Mouse (Mus musculus): ENCODE measurements around the gene Stum. TPM values are rescaled to one million over a fixed set of nuclear protein-coding genes. Genes with fewer than 3 reads are reported as not detected.

Stum gene
- total and polyA plus RNA-seq, 3 experiments: 0.42 to 0.61 (median 0.51) TPM

DNA sequence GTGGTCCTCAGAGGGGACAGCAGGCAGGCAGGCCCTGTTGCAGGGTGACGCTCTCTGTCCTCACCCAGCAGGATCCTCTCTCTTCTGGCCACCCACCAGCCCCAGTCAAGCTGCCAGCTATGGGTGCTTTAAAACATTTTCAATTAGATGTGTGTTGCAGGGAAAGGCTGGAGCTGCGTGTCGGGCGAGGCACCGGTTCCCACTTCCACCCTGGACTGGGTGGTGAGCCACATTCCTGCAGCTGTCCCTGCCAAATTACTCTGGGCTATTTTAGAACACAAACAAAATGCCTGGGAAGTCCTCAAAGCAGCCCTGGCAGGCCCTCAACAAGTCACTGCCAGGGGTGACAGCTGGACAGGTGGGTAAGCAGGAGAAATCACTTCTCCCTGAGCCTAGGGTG lies 20.9 kb downstream of the Stum start:
- TF ChIP-seq JUND (conservative IDR thresholded peaks at IDR 0.05; ENCODE audit: low read depth, low read length) (no peak), BHLHE40 (IDR thresholded peaks at IDR 0.05; ENCODE audit: low read depth, low read length) (no peak), POLR2A (IDR thresholded peaks at IDR 0.05; ENCODE audit: low read depth, low read length) (no peak), CHD2 (IDR thresholded peaks at IDR 0.05; ENCODE audit: low read length) (no peak), NELFE (IDR thresholded peaks at IDR 0.05; ENCODE audit: low read depth, low read length) (no peak)
- no peak overlapping the region for H3K4me3 ChIP-seq (replicated peaks in 1 of 3; ENCODE audit: low read depth in 2 of 3, low read length in 2 of 3, poor library complexity in 1 of 3)
- in situ Hi-C loops (cut with MboI; ENCODE audit: low pct_ligation_motif_present, low pct_unique_long_range_greater_than_20kb, low sequenced_read_pairs): no loop called here

GRCm38 (mm10) chr1:180460721-180461120 lies 22.6 kb downstream of the Stum start:
- peaks cover 6 to 23% of the 10 kb centered on the region in 2 experiments for H3K4me1 ChIP-seq (ENCODE audit: control insufficient read depth in 1 of 2, insufficient read depth in 2 of 2)
- H3K9ac ChIP-seq (ENCODE audit: insufficient read depth, low read depth): no peak overlapping the region
- H3K4me3 ChIP-seq (replicated peaks in 1 of 3; ENCODE audit: low read depth in 2 of 3, low read length in 2 of 3, poor library complexity in 1 of 3): no peak overlapping the region
- dilution Hi-C loops (cut with MboI; ENCODE audit: extremely low pct_ligation_motif_present, extremely low pct_unique_long_range_greater_than_20kb, low sequenced_read_pairs) (no loop called here), in situ Hi-C loops (cut with MboI; ENCODE audit: low pct_ligation_motif_present, low pct_unique_long_range_greater_than_20kb, low sequenced_read_pairs) (no loop called here)
- TF ChIP-seq RAD21 (IDR thresholded peaks at IDR 0.05; ENCODE audit: low read depth, low read length) (no peak), UBTF (IDR thresholded peaks at IDR 0.05; ENCODE audit: low read depth, low read length) (no peak), CHD1 (IDR thresholded peaks at IDR 0.05; ENCODE audit: low read depth, low read length) (no peak), POLR2A (IDR thresholded peaks at IDR 0.05; ENCODE audit: low read depth, low read length) (no peak), GABPA (IDR thresholded peaks at IDR 0.05; ENCODE audit: insufficient replicate concordance, low read depth, low read length) (no peak)
- H3K27me3 ChIP-seq (replicated peaks): no peaks in the 10 kb centered on the region
- DNase-seq (ENCODE audit: extremely low read depth): no peak
- H3K36me3 ChIP-seq (replicated peaks in 1 of 2; ENCODE audit: control insufficient read depth in 1 of 2, insufficient read depth in 1 of 2, low read length in 1 of 2): no peaks in the 10 kb centered on the region
- no peaks in the 10 kb centered on the region for H3K79me2 ChIP-seq (replicated peaks; ENCODE audit: control insufficient read depth, extremely low read depth, insufficient read depth, poor library complexity, severe bottlenecking)
- H3K9me3 ChIP-seq (replicated peaks; ENCODE audit: low read length): no peaks in the 10 kb centered on the region
- H3K4me2 ChIP-seq (ENCODE audit: insufficient read depth, low read depth, poor library complexity, severe bottlenecking): no peak overlapping the region
- no peak overlapping the region for H3K27ac ChIP-seq (ENCODE audit: insufficient read depth, low read depth)

More for the DNA sequence above, 20.9 kb downstream of the Stum start:
- no peak overlapping the region for H3K4me2 ChIP-seq (ENCODE audit: insufficient read depth, low read depth, poor library complexity, severe bottlenecking)
- H3K9ac ChIP-seq (ENCODE audit: insufficient read depth, low read depth): no peak overlapping the region
- no peaks in the 10 kb centered on the region for H3K36me3 ChIP-seq (replicated peaks in 1 of 2; ENCODE audit: control insufficient read depth in 1 of 2, insufficient read depth in 1 of 2, low read length in 1 of 2)
- H3K27me3 ChIP-seq (replicated peaks): no peaks in the 10 kb centered on the region
- H3K9me3 ChIP-seq (replicated peaks; ENCODE audit: low read length): no peaks in the 10 kb centered on the region
- H3K4me1 ChIP-seq (ENCODE audit: control insufficient read depth in 1 of 2, insufficient read depth in 2 of 2): peaks cover 3 to 25% of the 10 kb centered on the region in 2 experiments
- no peak overlapping the region for H3K27ac ChIP-seq (ENCODE audit: insufficient read depth, low read depth)
- H3K79me2 ChIP-seq (replicated peaks; ENCODE audit: control insufficient read depth, extremely low read depth, insufficient read depth, poor library complexity, severe bottlenecking): no peaks in the 10 kb centered on the region
- dilution Hi-C loops (cut with MboI; ENCODE audit: extremely low pct_ligation_motif_present, extremely low pct_unique_long_range_greater_than_20kb, low sequenced_read_pairs): no loop called here
- DNase-seq (ENCODE audit: extremely low read depth): no peak

- Histone ChIP-seq H3K4me2 (ENCODE audit: insufficient read depth, low read depth, poor library complexity, severe bottlenecking) (no peak overlapping the region), H3K4me1 (ENCODE audit: control insufficient read depth in 1 of 2, insufficient read depth in 2 of 2) (peaks cover 6 to 16% of the 10 kb centered on the region in 2 experiments), H3K4me3 (replicated peaks in 1 of 3; ENCODE audit: low read depth in 2 of 3, low read length in 2 of 3, poor library complexity in 1 of 3) (no peak overlapping the region), H3K9ac (ENCODE audit: insufficient read depth, low read depth) (no peak overlapping the region), H3K27me3 (replicated peaks) (no peaks in the 10 kb centered on the region), H3K36me3 (replicated peaks in 1 of 2; ENCODE audit: control insufficient read depth in 1 of 2, insufficient read depth in 1 of 2, low read length in 1 of 2) (no peaks in the 10 kb centered on the region), H3K79me2 (replicated peaks; ENCODE audit: control insufficient read depth, extremely low read depth, insufficient read depth, poor library complexity, severe bottlenecking) (no peaks in the 10 kb centered on the region), H3K27ac (ENCODE audit: insufficient read depth, low read depth) (no peak overlapping the region), H3K9me3 (replicated peaks; ENCODE audit: low read length) (no peaks in the 10 kb centered on the region)
- TF ChIP-seq MEF2A (IDR thresholded peaks at IDR 0.05; ENCODE audit: borderline replicate concordance, low read depth, low read length): no peak
- no peak for TF ChIP-seq CTCF (conservative IDR thresholded peaks at IDR 0.05 in 1 of 2, IDR thresholded peaks at IDR 0.05 in 1 of 2; ENCODE audit: low read depth in 2 of 2, low read length in 2 of 2)
- TF ChIP-seq ZC3H11A (IDR thresholded peaks at IDR 0.05; ENCODE audit: low read depth, low read length): no peak
- TF ChIP-seq UBTF (IDR thresholded peaks at IDR 0.05; ENCODE audit: low read depth, low read length): no peak
- TF ChIP-seq MAZ (IDR thresholded peaks at IDR 0.05; ENCODE audit: low read depth, low read length): no peak
- no peak for TF ChIP-seq CHD1 (IDR thresholded peaks at IDR 0.05; ENCODE audit: low read depth, low read length)
- no peak for TF ChIP-seq MAFK (IDR thresholded peaks at IDR 0.05; ENCODE audit: insufficient replicate concordance, low read length)
- TF ChIP-seq JUND (conservative IDR thresholded peaks at IDR 0.05; ENCODE audit: low read depth, low read length): no peak
- TF ChIP-seq NRF1 (IDR thresholded peaks at IDR 0.05; ENCODE audit: low read depth, low read length): no peak
- TF ChIP-seq GABPA (IDR thresholded peaks at IDR 0.05; ENCODE audit: insufficient replicate concordance, low read depth, low read length): no peak
- TF ChIP-seq ETS1 (conservative IDR thresholded peaks at IDR 0.05; ENCODE audit: low read depth, low read length): no peak
- TF ChIP-seq USF2 (conservative IDR thresholded peaks at IDR 0.05; ENCODE audit: low read depth, low read length): no peak
- no peak for TF ChIP-seq IRF4 (IDR thresholded peaks at IDR 0.05; ENCODE audit: low read depth, low read length)
- no peak for TF ChIP-seq TCF12 (IDR thresholded peaks at IDR 0.05; ENCODE audit: low read depth, low read length)
- no peak for TF ChIP-seq HCFC1 (IDR thresholded peaks at IDR 0.05; ENCODE audit: low read depth, low read length)
- no peak for TF ChIP-seq KAT2A (IDR thresholded peaks at IDR 0.05; ENCODE audit: insufficient replicate concordance, low read length)
- TF ChIP-seq ZNF384 (IDR thresholded peaks at IDR 0.05; ENCODE audit: low read depth, low read length): no peak
- TF ChIP-seq BHLHE40 (IDR thresholded peaks at IDR 0.05; ENCODE audit: low read depth, low read length): no peak
- no peak for TF ChIP-seq EP300 (IDR thresholded peaks at IDR 0.05; ENCODE audit: low read length)
- TF ChIP-seq MYC (IDR thresholded peaks at IDR 0.05; ENCODE audit: low read depth, low read length): no peak
- DNase-seq (ENCODE audit: extremely low read depth): no peak
- in situ Hi-C loops (cut with MboI; ENCODE audit: low pct_ligation_motif_present, low pct_unique_long_range_greater_than_20kb, low sequenced_read_pairs) (no loop called here), dilution Hi-C loops (cut with MboI; ENCODE audit: extremely low pct_ligation_motif_present, extremely low pct_unique_long_range_greater_than_20kb, low sequenced_read_pairs) (no loop called here)
Observed at GRCm38 (mm10) chr1:180458680-180459079, 24.6 kb downstream of the Stum start.

All from CH12.LX (cell line).